Mouse (Mus musculus) brain, embryonic 18.5 days (tissue): ENCODE results near the gene Ctse.

Experiments
- DNase-seq: peaks from one replicate; pipeline ENCODE4 v3.0.0-alpha.2; 2012; ENCODE audit warnings: low read depth, low spot score

The Ctse gene

GRCm38 (mm10) chr1:131652670-131653443 is 14.8 kb downstream of the Ctse start:
- no peak for DNase-seq

- DNase-seq, result no peak
Measured at GRCm38 (mm10) chr1:131655601-131656000, 17.5 kb downstream of the Ctse start.

GRCm38 (mm10) chr1:131657945-131658354 is 19.8 kb downstream of the Ctse start:
- peak; percentile 89 for DNase-seq

- DNase-seq, result no peak
Measured at GRCm38 (mm10) chr1:131659512-131660085, 21.5 kb downstream of the Ctse start.

GRCm38 (mm10) chr1:131660266-131660665 is 22.2 kb downstream of the Ctse start:
- DNase-seq, result no peak

GRCm38 (mm10) chr1:131660716-131661472 is 22.8 kb downstream of the Ctse start:
- no peak for DNase-seq

- DNase-seq, result no peak
Measured at GRCm38 (mm10) chr1:131661749-131662148, 23.6 kb downstream of the Ctse start.

GRCm38 (mm10) chr1:131663286-131663995 is 25.3 kb downstream of the Ctse start:
- no peak for DNase-seq

GRCm38 (mm10) chr1:131664136-131664535 is 26.0 kb downstream of the Ctse start:
- DNase-seq, result no peak

GRCm38 (mm10) chr1:131665886-131666285 is 27.8 kb downstream of the Ctse start:
- no peak for DNase-seq

- DNase-seq, result no peak
Measured at GRCm38 (mm10) chr1:131671113-131671512, 33.0 kb downstream of the Ctse start.

GRCm38 (mm10) chr1:131672361-131672760 is 34.3 kb downstream of the Ctse start:
- no peak for DNase-seq

GRCm38 (mm10) chr1:131679644-131680043 is 41.5 kb downstream of the Ctse start:
- DNase-seq, result no peak

- no peak for DNase-seq
Measured at GRCm38 (mm10) chr1:131687739-131688138, 49.6 kb downstream of the Ctse start.

- no peak for DNase-seq
Measured at GRCm38 (mm10) chr1:131688475-131688874, 50.4 kb downstream of the Ctse start, which contains the start of gene Rab7b. Gene Rab7b (plus strand): TSS chr1:131688695.

- DNase-seq, result no peak
Measured at GRCm38 (mm10) chr1:131689016-131689415, 50.9 kb downstream of the Ctse start.

- DNase-seq, result no peak
Measured at GRCm38 (mm10) chr1:131689899-131690298, 51.8 kb downstream of the Ctse start.

GRCm38 (mm10) chr1:131690435-131690834 is 52.3 kb downstream of the Ctse start:
- no peak for DNase-seq

GRCm38 (mm10) chr1:131691356-131691755 is 53.2 kb downstream of the Ctse start:
- DNase-seq, result no peak

- no peak for DNase-seq
Measured at GRCm38 (mm10) chr1:131695308-131695707, 57.2 kb downstream of the Ctse start.

- DNase-seq, result no peak
Measured at GRCm38 (mm10) chr1:131696325-131696724, 58.2 kb downstream of the Ctse start.

GRCm38 (mm10) chr1:131698770-131699169 is 60.7 kb downstream of the Ctse start:
- DNase-seq, result no peak
